Mouse (Mus musculus) heart, embryonic 15.5 days (tissue): ENCODE results near the gene Baiap2l2. TPM values are rescaled to one million over a fixed set of nuclear protein-coding genes. Genes with fewer than 3 reads are reported as not detected.

Source experiments
- ATAC-seq: fragments of 200-750 bp; cut with Nextera tagmentation; replicated peaks from 2 replicates; pipeline ENCODE4 v1.8.0; 2017; ENCODE audit warnings: low read depth, moderate TSS enrichment; ENCODE audit not compliant: insufficient number of reproducible peaks, insufficient read depth, low FRiP score
- H3K27ac ChIP-seq: fragments of 300-500 bp; sonication (generic); 2 replicates; pipeline ENCODE4 v1.5.1; 2015; ENCODE audit warnings: mild to moderate bottlenecking, inconsistent platforms
- H3K27me3 ChIP-seq: fragments of 300-500 bp; sonication (generic); 2 replicates; pipeline ENCODE4 v1.6.1; 2015; ENCODE audit warnings: inconsistent platforms
- H3K36me3 ChIP-seq: fragments of 300-500 bp; sonication (generic); 2 replicates; pipeline ENCODE4 v1.6.1; 2015; ENCODE audit warnings: mild to moderate bottlenecking, inconsistent platforms
- H3K4me1 ChIP-seq: fragments of 300-500 bp; sonication (generic); replicated peaks from 2 replicates; pipeline ENCODE4 v1.6.1; 2015; ENCODE audit warnings: inconsistent platforms
- H3K4me2 ChIP-seq: fragments of 300-500 bp; sonication (generic); 2 replicates; pipeline ENCODE4 v1.6.1; 2015; ENCODE audit warnings: inconsistent platforms, mild to moderate bottlenecking, moderate library complexity
- H3K4me3 ChIP-seq: fragments of 300-500 bp; sonication (generic); 2 replicates; pipeline ENCODE4 v1.5.1; 2015; ENCODE audit warnings: mild to moderate bottlenecking, inconsistent platforms
- H3K9ac ChIP-seq: fragments of 300-500 bp; sonication (generic); 2 replicates; pipeline ENCODE4 v1.6.1; 2015; ENCODE audit warnings: mild to moderate bottlenecking, inconsistent platforms
- H3K9me3 ChIP-seq: fragments of 300-500 bp; sonication (generic); replicated peaks from 2 replicates; pipeline ENCODE4 v1.6.1; 2016; ENCODE audit warnings: inconsistent platforms
- WGBS: fragments of 180-500 bp; shearing (Covaris S2); methylation state at CpG from one replicate; pipeline ENCODE4 v1.1.7; 2015; ENCODE audit warnings: mixed read lengths; 5-methylcytosine and 5-hydroxymethylcytosine counted together
- polyA plus RNA-seq: library from polyadenylated mRNA; unstranded; fragments of >200 nt; fragmentation: Nextera tagmentation; extraction: Ambion mirVana; gene quantifications from 2 replicates; pipeline ENCODE4 v1.2.1, GENCODE M21; 2015

Baiap2l2 gene
- polyA plus RNA-seq, 1 experiment from 2014 or later: 9.9 TPM

GRCm38 (mm10) chr15:79208758-79209439, 76.4 kb downstream of the Baiap2l2 start:
- no peaks in the 10 kb centered on the region for H3K36me3 ChIP-seq
- no peak for ATAC-seq
- no peaks in the 10 kb centered on the region for H3K9me3 ChIP-seq
- H3K4me1 ChIP-seq: peaks cover 7% of the 10 kb centered on the region; the same call in 1 of the 2 replicates
- no peak overlapping the region for H3K9ac ChIP-seq
- no peak overlapping the region for H3K4me2 ChIP-seq
- no peak overlapping the region for H3K27ac ChIP-seq
- no peaks in the 10 kb centered on the region for H3K27me3 ChIP-seq
- 68% methylated on average over 27 of the region's 27 CpGs for WGBS
- H3K4me3 ChIP-seq: no peak overlapping the region

- Histone ChIP-seq H3K27me3 (peaks cover under 1% of the 10 kb centered on the region; the same call in 1 of the 2 replicates), H3K27ac (no peak overlapping the region), H3K4me3 (no peak overlapping the region), H3K9me3 (no peaks in the 10 kb centered on the region), H3K4me2 (no peak overlapping the region), H3K4me1 (peaks cover 7% of the 10 kb centered on the region; the same call in 1 of the 2 replicates), H3K9ac (no peak overlapping the region), H3K36me3 (no peaks in the 10 kb centered on the region)
- ATAC-seq: no peak
- WGBS: 70% methylated on average over 6 of the region's 6 CpGs
Measured at GRCm38 (mm10) chr15:79208211-79208610, 77.1 kb downstream of the Baiap2l2 start.

Other genes starting within 250 kb of the Baiap2l2 start
- not detected in 2 replicates for gene Galr3, start 243.7 kb downstream of the Baiap2l2 start, polyA plus RNA-seq
- gene Ankrd54, start 222.6 kb downstream of the Baiap2l2 start, polyA plus RNA-seq: 20.4 and 31.6 TPM in 2 replicates
- gene Eif3l, start 210.4 kb downstream of the Baiap2l2 start, polyA plus RNA-seq: 131 and 151 TPM in 2 replicates
- 20.2 and 23.3 TPM in 2 replicates for gene Micall1, start 176.6 kb downstream of the Baiap2l2 start, polyA plus RNA-seq
- 207 and 240 TPM in 2 replicates for gene Polr2f, start 144.5 kb downstream of the Baiap2l2 start, polyA plus RNA-seq
- 7.4 and 8.1 TPM in 2 replicates for gene 1700088E04Rik, start 144.3 kb downstream of the Baiap2l2 start, polyA plus RNA-seq
- 0.45 and 1.3 TPM in 2 replicates for gene Sox10, start 120.3 kb downstream of the Baiap2l2 start, polyA plus RNA-seq
- gene Pick1, start 56.4 kb downstream of the Baiap2l2 start, polyA plus RNA-seq: 29.5 and 39.9 TPM in 2 replicates
- 0.61 and 0.73 TPM in 2 replicates for gene Gm49486, start 56.1 kb downstream of the Baiap2l2 start, polyA plus RNA-seq
- 0.60 TPM in 2 replicates for gene Slc16a8, start 30.8 kb downstream of the Baiap2l2 start, polyA plus RNA-seq
- gene Pla2g6, start 42.9 kb upstream of the Baiap2l2 start, polyA plus RNA-seq: 9.9 and 13.5 TPM in 2 replicates
- 3.5 and 3.8 TPM in 2 replicates for gene Maff, start 61.1 kb upstream of the Baiap2l2 start, polyA plus RNA-seq
- gene Tmem184b, start 118.0 kb upstream of the Baiap2l2 start, polyA plus RNA-seq: 58.3 and 83.8 TPM in 2 replicates
- 74.9 and 81.9 TPM in 2 replicates for gene Csnk1e, start 170.0 kb upstream of the Baiap2l2 start, polyA plus RNA-seq
- gene Kcnj4, start 219.7 kb upstream of the Baiap2l2 start, polyA plus RNA-seq: 0.20 and 0.34 TPM in 2 replicates
- gene Kdelr3, start 230.9 kb upstream of the Baiap2l2 start, polyA plus RNA-seq: 62.9 and 83.1 TPM in 2 replicates